Mouse (Mus musculus) hindbrain, embryonic 15.5 days (tissue): ENCODE data around the gene Catsper4. TPM values are rescaled to one million over a fixed set of nuclear protein-coding genes. Genes with fewer than 3 reads are reported as not detected.

Experiments used
- ATAC-seq: fragments of 200-750 bp; cut with Nextera tagmentation; 2 replicates; pipeline ENCODE4 v1.8.0; 2017; ENCODE audit warnings: low read depth, moderate number of reproducible peaks, moderate TSS enrichment; ENCODE audit not compliant: low FRiP score
- H3K27ac ChIP-seq: fragments of 300-500 bp; sonication (generic); replicated peaks from 2 replicates; pipeline ENCODE4 v1.5.1; 2015; ENCODE audit warnings: mild to moderate bottlenecking, inconsistent platforms
- H3K27me3 ChIP-seq: fragments of 300-500 bp; sonication (generic); 2 replicates; pipeline ENCODE4 v1.6.1; 2015; ENCODE audit warnings: control low read depth, inconsistent platforms
- H3K36me3 ChIP-seq: fragments of 300-500 bp; sonication (generic); 2 replicates; pipeline ENCODE4 v1.6.1; 2015; ENCODE audit warnings: control low read depth, inconsistent platforms
- H3K4me1 ChIP-seq: fragments of 300-500 bp; sonication (generic); replicated peaks from 2 replicates; pipeline ENCODE4 v1.6.1; 2015; ENCODE audit warnings: control low read depth, inconsistent platforms
- H3K4me2 ChIP-seq: fragments of 300-500 bp; sonication (generic); 2 replicates; pipeline ENCODE4 v1.6.1; 2015; ENCODE audit warnings: moderate library complexity, mild to moderate bottlenecking, inconsistent platforms
- H3K4me3 ChIP-seq: fragments of 300-500 bp; sonication (generic); 2 replicates; pipeline ENCODE4 v1.5.1; 2015; ENCODE audit warnings: mild to moderate bottlenecking, inconsistent platforms
- H3K9ac ChIP-seq: fragments of 300-500 bp; sonication (generic); 2 replicates; pipeline ENCODE4 v1.6.1; 2015; ENCODE audit warnings: inconsistent platforms
- H3K9me3 ChIP-seq: fragments of 300-500 bp; sonication (generic); 2 replicates; pipeline ENCODE4 v1.6.1; 2016; ENCODE audit warnings: control low read depth, inconsistent platforms
- WGBS: fragments of 180-500 bp; shearing (Covaris S2); methylation state at CpG from one replicate; pipeline ENCODE4 v1.1.7; 2015; 5-methylcytosine and 5-hydroxymethylcytosine counted together
- polyA plus RNA-seq: library from polyadenylated mRNA; unstranded; fragments of >200 nt; fragmentation: Nextera tagmentation; extraction: Ambion mirVana; gene quantifications from 2 replicates; pipeline ENCODE4 v1.2.1, GENCODE M21; 2015

Catsper4 gene
- polyA plus RNA-seq, 1 experiment from 2014 or later: 0.34 TPM

DNA sequence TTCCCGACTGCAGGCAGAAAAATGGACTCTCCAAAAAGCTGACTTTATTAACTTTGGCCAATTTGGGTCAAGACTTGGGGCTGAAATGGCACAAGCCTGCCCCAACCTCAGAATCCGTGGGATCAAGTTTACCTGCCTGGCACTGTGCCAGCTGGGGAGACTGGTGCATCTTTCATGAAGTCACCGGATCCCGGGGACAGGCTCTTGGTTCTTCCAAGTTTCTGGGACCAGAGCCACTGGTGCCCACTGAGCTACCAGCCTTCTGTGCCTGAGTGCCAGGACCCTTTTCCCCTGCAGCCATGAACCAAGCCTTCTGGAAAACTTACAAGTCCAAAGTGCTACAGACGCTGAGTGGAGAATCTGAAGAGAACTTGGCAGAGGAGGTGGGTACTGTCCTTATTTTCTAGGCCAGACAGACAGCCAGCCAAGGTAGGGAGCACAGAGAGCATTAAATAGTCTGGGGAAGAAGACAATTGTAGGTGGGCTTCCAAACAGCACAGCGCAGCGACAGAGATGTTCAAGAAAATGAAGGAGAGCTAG, 19.6 kb upstream of the Catsper4 start, which contains the start of gene Gm30191:
TSS of gene Gm30191 (plus strand) at position 217 of the 540 bp plus-strand sequence.
- peaks cover 58% of the 10 kb centered on the region for H3K4me1 ChIP-seq
- no peak for ATAC-seq
- 75% methylated on average over 7 of the region's 7 CpGs for WGBS
- peaks cover 20% of the 10 kb centered on the region for H3K27me3 ChIP-seq
- H3K4me3 ChIP-seq: peak within 1 kb of the TSS; percentile 63
- peak within 1 kb of the TSS; percentile 62; the same call in 1 of the 2 replicates for H3K9ac ChIP-seq
- H3K4me2 ChIP-seq: peak within 1 kb of the TSS; percentile 75
- H3K9me3 ChIP-seq: no peaks in the 10 kb centered on the region
- H3K36me3 ChIP-seq: no peaks in the 10 kb centered on the region
- 0 out of 2 replicates have a peak within 1 kb of the TSS, but pooled peaks have one; percentile 43 for H3K27ac ChIP-seq

DNA sequence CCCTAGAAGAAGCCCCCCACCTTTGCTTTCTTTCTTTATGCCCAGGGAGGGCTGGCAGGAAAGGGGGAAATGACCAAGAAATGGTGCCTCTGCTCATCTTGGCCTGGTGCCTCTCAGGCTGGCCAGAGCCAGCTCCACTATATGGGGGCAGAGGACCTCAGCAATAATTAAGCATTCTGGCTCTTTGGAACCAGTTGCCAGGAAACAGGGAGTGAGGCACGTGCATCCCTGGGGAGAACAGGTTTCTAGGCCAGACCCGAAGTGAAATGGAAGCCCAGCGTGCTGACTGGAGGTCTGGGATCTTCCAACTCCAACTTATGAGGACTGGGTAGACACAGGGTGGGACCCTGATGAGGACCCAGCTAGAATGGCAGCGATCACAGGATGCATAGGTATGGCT, 19.1 kb upstream of the Catsper4 start:
- Histone ChIP-seq H3K36me3 (no peaks in the 10 kb centered on the region), H3K4me2 (no peak overlapping the region), H3K9ac (no peak overlapping the region), H3K9me3 (no peaks in the 10 kb centered on the region), H3K4me1 (peaks cover 53% of the 10 kb centered on the region), H3K4me3 (no peak overlapping the region), H3K27ac (no peak overlapping the region), H3K27me3 (peaks cover 19% of the 10 kb centered on the region)
- peak; percentile 11; the same call in 1 of the 2 replicates for ATAC-seq
- 19% methylated on average over 4 of the region's 4 CpGs for WGBS

DNA sequence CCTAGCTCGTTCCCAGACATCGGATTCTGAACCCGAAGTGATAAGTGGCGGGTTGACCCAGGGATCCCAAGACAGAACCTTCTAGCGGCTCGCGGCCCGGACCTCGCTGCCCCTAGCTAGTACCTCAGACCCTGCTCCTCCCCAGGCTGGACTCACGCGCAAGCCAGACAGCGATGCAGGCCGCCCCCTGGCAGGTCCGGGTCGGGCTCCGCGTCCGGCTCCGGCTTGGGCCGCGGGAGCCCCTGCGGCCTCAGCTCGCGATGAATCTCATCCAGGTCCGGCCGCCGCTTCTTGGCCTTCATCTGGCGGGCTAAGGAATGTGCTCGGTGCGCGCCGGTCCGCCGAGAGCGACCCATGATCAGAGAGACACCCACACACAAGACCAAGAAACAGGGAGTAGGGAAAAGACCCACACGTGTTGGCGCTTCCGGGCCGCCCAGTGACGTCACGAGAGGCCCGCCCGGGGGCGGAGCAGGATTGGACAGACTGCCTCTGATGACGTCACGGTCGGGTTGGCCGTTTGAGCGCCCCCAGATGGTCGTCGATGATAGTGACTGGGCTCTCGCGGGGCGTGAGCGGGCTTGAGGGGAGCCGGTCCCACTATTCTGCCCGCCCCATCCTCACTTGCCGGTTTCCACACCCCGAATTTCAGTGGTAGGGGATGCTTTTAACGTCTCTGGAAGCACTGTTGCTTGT, 18.1 kb upstream of the Catsper4 start, which contains the start of gene Zfp593:
TSS of gene Zfp593 (minus strand) at position 445 of the 696 bp plus-strand sequence.
- under 1% methylated on average over 54 of the region's 60 CpGs for WGBS
- H3K27me3 ChIP-seq: peaks cover 19% of the 10 kb centered on the region
- no peaks in the 10 kb centered on the region for H3K9me3 ChIP-seq
- peak within 1 kb of the TSS; percentile 62 for H3K9ac ChIP-seq
- peak within 1 kb of the TSS; percentile 63 for H3K4me3 ChIP-seq
- H3K4me1 ChIP-seq: peaks cover 43% of the 10 kb centered on the region
- H3K27ac ChIP-seq: peak within 1 kb of the TSS; percentile 43; the same call in 1 of the 2 replicates
- ATAC-seq: peak; percentile 78
- H3K4me2 ChIP-seq: peak within 1 kb of the TSS; percentile 75
- H3K36me3 ChIP-seq: no peaks in the 10 kb centered on the region

DNA sequence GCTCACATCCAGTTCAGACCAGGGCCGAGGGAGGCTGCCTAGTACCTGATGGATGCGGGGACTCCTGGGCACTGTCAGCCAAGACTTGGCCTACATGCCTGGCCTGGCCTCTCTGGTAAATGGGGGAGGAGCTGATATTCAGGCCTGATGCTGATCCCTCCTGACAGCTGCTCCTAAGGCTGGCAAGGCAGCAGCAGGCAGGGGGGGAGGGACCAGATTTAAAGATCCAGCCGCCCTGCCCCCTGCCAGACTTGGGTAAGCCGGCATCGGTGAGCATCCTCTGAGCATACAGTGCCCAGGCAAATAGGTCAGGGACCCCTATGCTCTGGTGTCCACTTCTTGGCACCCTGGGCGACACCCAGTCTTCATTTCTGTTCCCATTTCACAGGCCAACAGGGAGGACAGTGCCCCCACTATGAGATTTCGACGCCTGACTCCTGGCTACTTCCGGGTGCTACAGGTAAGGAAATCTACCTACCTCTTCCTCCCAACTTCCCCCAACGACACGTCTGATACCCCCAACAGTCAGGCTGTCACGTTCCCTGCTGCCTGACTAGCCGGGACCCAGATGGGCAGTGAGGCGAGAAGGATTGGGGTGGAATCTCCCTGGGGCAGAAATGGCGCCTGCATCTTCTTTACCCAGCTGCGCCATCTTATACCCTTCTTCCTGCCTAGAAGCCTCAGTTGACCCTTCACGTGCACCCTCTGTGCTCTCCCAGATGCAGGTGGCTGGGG, 16.5 kb upstream of the Catsper4 start, which contains the start of gene E130218I03Rik:
TSS of gene E130218I03Rik (plus strand) at position 147 of the 735 bp plus-strand sequence.
- Histone ChIP-seq H3K4me3 (peak within 1 kb of the TSS; percentile 63), H3K36me3 (no peaks in the 10 kb centered on the region), H3K27me3 (peaks cover 22% of the 10 kb centered on the region), H3K9ac (no peak within 1 kb of the TSS), H3K9me3 (no peaks in the 10 kb centered on the region), H3K27ac (no peak within 1 kb of the TSS), H3K4me2 (peak within 1 kb of the TSS; percentile 75), H3K4me1 (peaks cover 32% of the 10 kb centered on the region)
- WGBS: 91% methylated on average over 17 of the region's 17 CpGs
- ATAC-seq: no peak

DNA sequence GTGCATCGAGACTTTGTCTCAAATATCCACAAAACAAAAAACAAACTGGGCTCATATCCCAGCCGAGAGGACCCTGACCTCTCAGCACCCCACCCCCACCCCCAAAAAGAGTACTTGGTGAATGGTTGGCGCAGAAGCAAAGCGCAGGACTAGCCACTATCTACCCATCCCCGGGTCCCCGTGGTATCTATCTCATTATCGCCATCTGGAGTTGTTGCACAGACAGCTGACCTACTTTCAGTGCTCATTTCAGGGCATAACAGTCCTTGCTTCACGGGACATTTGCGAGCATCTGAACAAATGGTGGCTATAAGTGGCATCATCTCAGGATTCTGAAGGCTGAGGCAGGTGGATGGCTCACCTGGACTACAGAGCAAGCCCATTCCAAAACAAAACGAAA, 11.5 kb upstream of the Catsper4 start:
- H3K4me3 ChIP-seq: no peak overlapping the region
- 0 out of 2 replicates have a peak, but pooled peaks have one; percentile 20 for ATAC-seq
- no peaks in the 10 kb centered on the region for H3K36me3 ChIP-seq
- H3K4me1 ChIP-seq: peaks cover 13% of the 10 kb centered on the region
- peak overlapping the region; percentile 39 for H3K4me2 ChIP-seq
- H3K9me3 ChIP-seq: no peaks in the 10 kb centered on the region
- H3K9ac ChIP-seq: no peak overlapping the region
- H3K27ac ChIP-seq: no peak overlapping the region
- peaks cover 18% of the 10 kb centered on the region for H3K27me3 ChIP-seq
- WGBS: 13% methylated on average over 10 of the region's 10 CpGs

DNA sequence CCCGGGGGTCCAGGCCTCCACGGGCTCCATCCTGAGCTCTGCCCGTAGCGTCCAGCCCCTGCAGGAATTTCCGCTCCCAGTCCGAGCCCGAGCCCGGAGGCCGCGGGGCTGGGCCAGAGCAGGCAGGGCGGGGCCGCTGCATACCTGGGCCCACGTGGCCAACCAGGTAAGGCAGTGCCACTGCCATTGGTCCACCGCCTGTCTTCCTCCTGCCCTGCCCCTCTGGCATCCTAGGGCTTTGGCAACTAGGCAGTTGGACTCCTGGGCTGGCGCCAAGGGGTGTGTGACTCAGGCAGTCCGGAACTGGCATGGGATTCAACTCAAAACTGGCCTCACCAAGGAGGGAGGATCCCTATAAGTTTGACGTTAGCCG, 11.1 kb upstream of the Catsper4 start, which contains the start of gene Cnksr1:
TSS of gene Cnksr1 (minus strand) at position 121 of the 373 bp plus-strand sequence.
- no peak within 1 kb of the TSS for H3K4me3 ChIP-seq
- H3K9me3 ChIP-seq: no peaks in the 10 kb centered on the region
- peak within 1 kb of the TSS; percentile 39 for H3K4me2 ChIP-seq
- H3K27me3 ChIP-seq: peaks cover 18% of the 10 kb centered on the region
- no peak within 1 kb of the TSS for H3K9ac ChIP-seq
- H3K4me1 ChIP-seq: peaks cover 12% of the 10 kb centered on the region
- peak; percentile 42; the same call in 1 of the 2 replicates for ATAC-seq
- H3K36me3 ChIP-seq: no peaks in the 10 kb centered on the region
- 5% methylated on average over 18 of the region's 18 CpGs for WGBS
- no peak within 1 kb of the TSS for H3K27ac ChIP-seq

DNA sequence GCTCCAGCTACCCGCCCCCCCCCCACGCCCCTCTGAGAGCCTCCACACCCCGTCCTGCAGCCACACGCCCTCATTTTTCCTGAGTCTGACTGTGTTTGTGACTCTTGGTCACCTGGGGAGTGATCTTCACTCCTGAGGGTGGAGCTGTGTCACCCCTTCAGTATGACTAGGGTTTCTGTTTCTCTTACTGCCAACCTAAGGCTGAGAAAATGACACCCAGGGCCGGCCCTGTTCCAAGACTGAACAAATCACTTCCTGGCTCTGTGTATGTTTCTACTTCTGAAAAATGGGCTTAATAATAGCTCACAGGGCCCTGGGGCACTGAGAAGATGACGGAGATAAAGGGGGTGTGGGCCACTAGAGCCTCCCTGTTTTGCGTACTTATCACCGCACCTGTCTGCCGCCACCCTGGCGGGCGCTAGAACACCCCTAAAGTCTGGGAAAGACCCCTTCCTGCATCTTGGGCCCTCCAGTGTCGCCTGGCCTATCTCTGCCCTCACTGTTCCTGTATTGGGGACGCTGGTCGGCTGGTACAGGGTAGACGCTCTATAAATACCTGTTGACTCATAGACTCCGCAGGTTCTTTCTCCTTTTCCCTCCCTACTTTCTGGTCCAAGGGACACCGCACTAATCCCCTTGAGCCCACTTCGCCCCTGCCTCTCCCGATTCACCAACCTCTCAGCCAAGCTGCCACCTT, 10.5 kb upstream of the Catsper4 start:
- Histone ChIP-seq H3K36me3 (no peaks in the 10 kb centered on the region), H3K9ac (no peak overlapping the region), H3K27me3 (peaks cover 18% of the 10 kb centered on the region), H3K4me1 (peaks cover 12% of the 10 kb centered on the region), H3K27ac (no peak overlapping the region), H3K4me3 (no peak overlapping the region), H3K4me2 (peak overlapping the region; percentile 39), H3K9me3 (no peaks in the 10 kb centered on the region)
- ATAC-seq: no peak
- 25% methylated on average over 19 of the region's 19 CpGs for WGBS

DNA sequence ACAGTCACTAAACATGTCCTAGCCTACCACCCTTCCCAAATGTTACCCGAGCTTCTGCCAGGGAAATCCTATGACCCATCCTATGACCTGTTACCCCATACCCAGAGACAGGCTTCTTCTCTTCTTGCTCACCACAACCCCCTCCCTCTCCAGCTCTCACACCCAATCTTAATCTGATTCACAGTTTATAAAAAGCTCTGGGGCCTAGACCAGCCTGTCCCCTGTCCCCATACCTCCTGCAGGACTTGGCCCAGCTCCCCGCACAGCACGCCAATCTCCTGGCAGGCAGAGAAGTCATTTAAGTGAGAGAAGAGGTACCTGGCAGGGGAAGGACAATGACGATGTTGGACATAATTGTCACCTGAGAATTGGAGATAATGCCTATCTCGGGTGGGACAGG, 7.7 kb upstream of the Catsper4 start:
- Histone ChIP-seq H3K9me3 (no peaks in the 10 kb centered on the region), H3K4me1 (peaks cover 12% of the 10 kb centered on the region), H3K9ac (no peak overlapping the region), H3K4me3 (no peak overlapping the region), H3K36me3 (no peaks in the 10 kb centered on the region), H3K27me3 (peaks cover 18% of the 10 kb centered on the region), H3K27ac (no peak overlapping the region), H3K4me2 (no peak overlapping the region)
- no peak for ATAC-seq
- 80% methylated on average over 5 of the region's 5 CpGs for WGBS

DNA sequence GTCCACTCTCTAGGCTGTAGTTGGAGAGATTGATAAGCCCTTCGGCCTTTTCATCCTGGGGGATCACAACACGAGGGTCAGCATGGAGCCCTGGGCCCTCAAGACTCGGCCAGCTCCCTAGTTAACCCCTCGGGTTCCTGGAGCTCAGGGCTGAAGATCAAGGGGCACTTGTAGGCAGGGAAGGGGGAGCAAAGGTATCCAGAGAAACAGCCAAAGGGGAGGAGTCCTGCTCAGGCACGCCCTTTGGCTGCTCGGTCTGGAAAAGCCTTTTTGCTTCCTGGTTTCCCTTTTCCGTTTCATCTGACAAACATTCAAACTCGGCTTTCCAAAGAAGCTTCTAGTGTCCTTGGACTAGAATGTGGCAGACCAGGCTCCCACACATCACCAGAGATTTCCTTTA, 3.2 kb upstream of the Catsper4 start:
- 48% methylated on average over 8 of the region's 8 CpGs for WGBS
- no peak for ATAC-seq

DNA sequence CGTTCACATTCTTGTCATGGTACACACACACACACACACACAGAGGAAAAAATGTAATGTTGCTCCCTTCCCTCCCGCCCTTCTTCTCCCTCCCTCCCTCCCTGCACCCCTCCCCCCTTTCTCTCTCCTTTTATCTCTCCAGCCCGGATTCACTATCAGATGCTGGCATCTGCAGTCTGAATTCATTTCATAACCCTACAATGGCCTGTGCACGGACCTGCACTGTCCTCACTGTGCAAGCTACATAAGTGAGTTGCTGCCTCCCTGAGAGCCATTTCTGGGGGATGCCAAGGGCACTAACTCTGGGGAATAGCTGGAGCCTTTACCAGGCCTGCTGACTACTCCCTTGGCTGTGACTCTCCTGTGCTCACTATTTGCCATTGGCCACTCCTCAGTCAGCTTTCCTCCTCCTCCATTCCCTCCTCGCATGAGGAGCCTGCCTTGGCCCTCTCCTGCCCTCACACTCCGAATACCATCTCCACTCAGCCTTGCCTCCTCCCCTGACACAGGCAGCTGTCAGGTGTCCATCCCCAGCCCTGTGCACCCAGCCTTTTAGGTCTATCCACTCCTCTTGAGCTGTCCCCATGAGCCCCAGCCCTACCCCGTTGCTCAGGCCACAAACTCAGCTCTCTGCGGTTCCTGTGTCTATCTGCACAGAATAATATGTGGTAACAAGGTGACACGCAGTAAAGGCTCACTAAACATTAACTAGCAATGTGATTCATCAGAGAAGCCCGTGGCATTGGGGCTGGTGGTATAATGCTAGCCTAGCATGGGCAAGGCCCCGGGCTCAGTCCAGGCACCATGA, 4.2 kb downstream of the Catsper4 start:
- Histone ChIP-seq H3K27ac (no peak overlapping the region), H3K9ac (no peak overlapping the region), H3K4me1 (no peaks in the 10 kb centered on the region), H3K4me2 (no peak overlapping the region), H3K9me3 (no peaks in the 10 kb centered on the region), H3K27me3 (no peaks in the 10 kb centered on the region), H3K36me3 (no peaks in the 10 kb centered on the region), H3K4me3 (no peak overlapping the region)
- ATAC-seq: no peak
- WGBS: 67% methylated on average over 11 of the region's 11 CpGs

More for the DNA sequence above, 3.2 kb upstream of the Catsper4 start:
- Histone ChIP-seq H3K4me1 (no peaks in the 10 kb centered on the region), H3K27ac (no peak overlapping the region), H3K4me2 (no peak overlapping the region), H3K9ac (no peak overlapping the region), H3K36me3 (no peaks in the 10 kb centered on the region), H3K4me3 (no peak overlapping the region), H3K9me3 (no peaks in the 10 kb centered on the region), H3K27me3 (no peaks in the 10 kb centered on the region)
